Mouse (Mus musculus): ENCODE data around the gene Gm11042. TPM values are rescaled to one million over a fixed set of nuclear protein-coding genes. Genes with fewer than 3 reads are reported as not detected.

Gm11042 gene
- total RNA-seq (2021), result not detected

GRCm38 (mm10) chr12:74316344-74316973 is at the start of gene Gm11042:
TSS of gene Gm11042 (minus strand) at chr12:74316394.
- no peak for DNase-seq (ENCODE audit: low spot score in 2 of 2)
- intact Hi-C loops (cut with DNase I), result loop anchor here (5.0 kb wide), 1 partner anchor 609 kb away; no protein-coding TSS in a partner anchor

- intact Hi-C loops (cut with DNase I), result no loop called here
- DNase-seq (ENCODE audit: low spot score in 2 of 2), result no peak
Measured at GRCm38 (mm10) chr12:74364477-74364876, 48.3 kb upstream of the Gm11042 start.

DNA sequence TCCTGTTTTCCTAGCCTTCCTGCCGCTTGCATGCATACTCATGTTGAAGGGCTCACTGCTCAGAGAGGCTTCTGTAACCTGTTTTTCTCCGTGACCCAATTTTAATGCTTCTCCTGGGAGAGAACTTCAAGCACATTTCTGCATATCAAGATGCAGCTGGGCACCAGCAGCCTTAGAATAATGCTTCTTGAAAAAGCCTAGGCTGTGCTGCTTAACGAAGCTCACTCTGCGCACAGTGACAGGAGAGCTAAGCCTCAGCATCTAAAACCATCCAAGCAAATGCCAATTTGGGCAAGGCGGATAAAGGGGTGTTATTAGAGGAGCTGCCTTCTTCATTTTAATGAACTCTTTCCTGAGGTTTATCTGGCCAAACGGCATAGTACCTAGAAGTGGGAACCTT is 46.9 kb upstream of the Gm11042 start:
- DNase-seq (ENCODE audit: low spot score in 2 of 2), result peak; percentile 20 to 24
- intact Hi-C loops (cut with DNase I), result no loop called here

- intact Hi-C loops (cut with DNase I), result no loop called here
- no peak for DNase-seq (ENCODE audit: low spot score in 2 of 2)
Measured at GRCm38 (mm10) chr12:74362453-74362852, 46.3 kb upstream of the Gm11042 start.

DNA sequence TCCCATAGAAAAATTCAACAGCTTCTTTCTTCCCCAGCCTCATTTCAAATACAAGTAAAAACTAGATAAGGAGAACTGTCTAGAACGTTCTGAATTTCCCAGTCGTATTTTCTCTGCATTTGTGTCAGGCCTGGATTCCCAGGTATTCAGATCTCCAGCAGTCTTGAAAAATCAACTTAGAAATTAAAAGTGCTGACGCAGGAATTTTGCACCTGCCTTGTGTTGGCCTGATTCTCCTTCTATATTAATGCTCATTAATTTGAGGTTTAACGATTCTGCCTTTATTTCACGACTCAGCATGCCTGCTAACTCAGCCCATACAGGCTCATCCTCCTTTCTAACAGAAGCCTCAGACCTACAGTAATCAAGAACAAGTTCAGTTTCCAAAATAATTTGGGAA is 43.6 kb upstream of the Gm11042 start:
- no peak for DNase-seq (ENCODE audit: low spot score in 2 of 2)
- intact Hi-C loops (cut with DNase I), result no loop called here

GRCm38 (mm10) chr12:74357806-74358205 is 41.6 kb upstream of the Gm11042 start:
- no peak for DNase-seq (ENCODE audit: low spot score in 2 of 2)
- intact Hi-C loops (cut with DNase I), result no loop called here

- DNase-seq (ENCODE audit: low spot score in 2 of 2), result no peak
- intact Hi-C loops (cut with DNase I), result no loop called here
Measured at GRCm38 (mm10) chr12:74342720-74343119, 26.5 kb upstream of the Gm11042 start.

DNA sequence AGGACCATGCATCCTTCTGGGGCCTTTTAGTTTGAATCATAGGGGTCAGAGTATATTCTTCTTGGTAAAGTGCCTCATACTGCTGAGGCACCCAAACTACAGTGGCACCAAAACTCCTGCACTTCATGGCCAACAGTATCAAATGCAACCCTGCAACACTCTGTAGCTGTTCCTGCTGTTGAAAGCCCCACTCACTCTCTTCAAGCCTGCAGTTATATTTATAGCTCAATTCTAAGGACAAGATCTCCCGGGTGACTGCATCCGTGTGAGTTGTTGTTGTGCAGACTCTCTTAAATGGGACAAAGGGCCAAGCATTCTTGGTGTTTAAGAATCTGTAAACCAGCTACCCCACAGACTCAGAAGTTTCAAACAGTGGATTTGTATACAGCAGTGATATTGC is 23.9 kb upstream of the Gm11042 start:
- intact Hi-C loops (cut with DNase I), result no loop called here
- no peak for DNase-seq (ENCODE audit: low spot score in 2 of 2)

DNA sequence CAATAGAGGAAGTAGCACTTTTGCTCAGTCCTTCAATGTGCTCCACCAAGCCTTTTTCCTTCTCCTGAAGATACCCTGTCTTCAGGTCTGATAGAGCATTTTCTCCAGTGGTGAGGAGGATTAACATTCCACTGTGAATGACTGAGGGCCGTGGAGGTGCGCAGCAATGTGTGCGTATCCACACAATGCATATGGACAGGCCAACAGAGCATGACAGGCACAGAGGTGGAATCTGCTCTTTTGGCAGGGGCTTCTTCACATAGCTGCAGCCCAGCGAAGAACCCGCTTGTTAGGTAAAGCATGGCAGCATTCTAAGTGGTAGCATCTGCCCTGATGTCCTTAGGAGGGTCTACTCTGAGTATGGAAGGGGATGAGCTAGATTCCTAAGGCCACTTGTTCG is 17.5 kb upstream of the Gm11042 start:
- intact Hi-C loops (cut with DNase I), result loop anchor here (10.0 kb wide), 1 partner anchor 621 kb away; no protein-coding TSS in a partner anchor
- no peak for DNase-seq (ENCODE audit: low spot score in 2 of 2)

- peak; percentile 73 for DNase-seq (ENCODE audit: low spot score in 2 of 2)
- intact Hi-C loops (cut with DNase I), result loop anchor here (10.0 kb wide), 1 partner anchor 622 kb away; no protein-coding TSS in a partner anchor
Measured at GRCm38 (mm10) chr12:74333016-74333415, 16.8 kb upstream of the Gm11042 start.

DNA sequence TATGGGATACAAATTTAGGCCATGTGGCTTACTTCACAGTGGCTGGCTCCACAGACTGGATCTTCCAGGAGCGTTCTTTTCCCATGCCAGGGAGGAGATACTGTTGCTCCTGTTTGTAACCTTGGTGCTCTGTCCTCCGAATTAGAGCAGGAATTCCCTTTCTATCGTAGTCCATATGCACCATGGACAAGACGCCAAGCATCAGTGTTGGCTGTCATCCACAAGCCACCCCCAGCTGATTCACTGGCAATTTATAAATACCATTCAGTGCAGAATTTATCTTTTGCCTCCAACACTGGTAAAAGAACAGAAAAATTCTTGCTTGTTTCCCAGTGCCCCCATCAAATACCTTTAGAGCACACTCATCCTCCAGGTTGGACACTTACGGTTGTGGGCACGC is 13.6 kb upstream of the Gm11042 start:
- peak in 1 of 2 experiments; percentile 28 for DNase-seq (ENCODE audit: low spot score in 2 of 2)
- intact Hi-C loops (cut with DNase I), result loop anchor here (5.0 to 10.0 kb wide), 3 partner anchors 625 to 1325 kb away; partner anchors contain the start of gene Kcnh5

GRCm38 (mm10) chr12:74326644-74327043 is 10.4 kb upstream of the Gm11042 start:
- intact Hi-C loops (cut with DNase I), result loop anchor here (5.0 to 10.0 kb wide), 2 partner anchors 851 to 1328 kb away; partner anchors contain the start of gene Kcnh5
- DNase-seq (ENCODE audit: low spot score in 2 of 2), result no peak

DNA sequence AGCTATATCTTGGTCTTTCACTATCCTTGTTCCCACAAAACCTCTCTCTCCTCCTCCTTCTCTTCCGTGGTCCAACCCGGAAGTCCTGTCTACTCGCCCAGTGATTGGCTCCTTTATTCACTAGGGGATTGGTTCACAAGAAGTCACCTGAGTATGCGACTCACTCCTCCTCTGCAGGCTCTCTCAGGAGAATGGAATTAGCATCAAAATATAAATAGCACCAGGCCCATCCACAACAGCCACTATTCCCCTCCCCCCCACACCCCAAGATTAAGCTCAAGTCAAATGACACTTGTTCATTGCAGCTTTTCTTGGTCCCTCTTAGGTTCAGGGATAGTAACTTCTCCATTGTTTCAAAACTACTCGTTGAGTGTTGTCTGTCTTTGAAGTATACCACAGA is 5.8 kb upstream of the Gm11042 start:
- intact Hi-C loops (cut with DNase I), result loop anchor here (5.0 to 10.0 kb wide), 2 partner anchors 1065 to 1333 kb away; no protein-coding TSS in a partner anchor
- DNase-seq (ENCODE audit: low spot score in 2 of 2), result no peak

- intact Hi-C loops (cut with DNase I), result loop anchor here (5.0 to 10.0 kb wide), 2 partner anchors 1067 to 1334 kb away; no protein-coding TSS in a partner anchor
- DNase-seq (ENCODE audit: low spot score in 2 of 2), result peak; percentile 64 to 65
Measured at GRCm38 (mm10) chr12:74320318-74320717, 4.1 kb upstream of the Gm11042 start.

DNA sequence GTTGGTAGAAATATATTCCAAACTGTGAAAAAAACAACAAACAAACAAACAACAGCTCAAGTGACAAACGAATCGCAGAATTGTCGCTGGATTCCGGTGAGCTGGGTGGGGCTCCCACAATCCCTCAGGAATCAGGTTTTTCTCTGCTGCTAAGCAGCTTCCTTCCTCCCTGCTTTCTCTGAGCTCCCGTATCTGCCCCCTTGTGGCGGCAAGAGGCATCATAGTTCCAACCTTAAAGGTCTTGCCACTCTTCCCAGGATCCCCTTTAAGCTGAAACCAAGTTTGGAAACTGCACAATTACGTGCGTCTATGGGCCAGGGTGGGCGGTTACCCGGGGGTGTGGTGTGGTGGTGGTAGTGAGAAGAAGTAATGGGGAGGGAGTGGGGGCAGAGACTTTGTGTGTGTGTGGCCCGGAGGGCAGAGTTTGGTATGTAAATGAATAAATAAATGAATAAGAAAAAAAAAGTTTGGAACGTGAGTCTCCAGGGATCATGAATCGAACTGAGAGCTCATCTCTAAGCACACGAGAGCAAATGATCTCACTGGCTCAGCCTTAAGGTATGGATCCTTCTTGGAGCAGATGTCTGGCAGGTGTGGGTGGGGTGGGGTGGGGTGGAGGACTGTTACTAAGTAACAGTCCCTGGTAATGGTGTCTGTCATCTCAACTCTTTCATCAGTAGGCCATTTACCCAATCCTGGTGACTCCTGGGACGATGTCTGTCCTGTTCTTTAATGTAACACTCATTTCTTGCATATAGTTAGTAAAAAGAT is 980 bp upstream of the Gm11042 start:
- DNase-seq (ENCODE audit: low spot score in 2 of 2), result peak; percentile 76 to 77
- intact Hi-C loops (cut with DNase I), result loop anchor here (5.0 kb wide), 1 partner anchor 610 kb away; no protein-coding TSS in a partner anchor

- intact Hi-C loops (cut with DNase I), result loop anchor here (5.0 kb wide), 1 partner anchor 608 kb away; no protein-coding TSS in a partner anchor
Measured at GRCm38 (mm10) chr12:74315221-74315620, 973 bp downstream of the Gm11042 start.

DNA sequence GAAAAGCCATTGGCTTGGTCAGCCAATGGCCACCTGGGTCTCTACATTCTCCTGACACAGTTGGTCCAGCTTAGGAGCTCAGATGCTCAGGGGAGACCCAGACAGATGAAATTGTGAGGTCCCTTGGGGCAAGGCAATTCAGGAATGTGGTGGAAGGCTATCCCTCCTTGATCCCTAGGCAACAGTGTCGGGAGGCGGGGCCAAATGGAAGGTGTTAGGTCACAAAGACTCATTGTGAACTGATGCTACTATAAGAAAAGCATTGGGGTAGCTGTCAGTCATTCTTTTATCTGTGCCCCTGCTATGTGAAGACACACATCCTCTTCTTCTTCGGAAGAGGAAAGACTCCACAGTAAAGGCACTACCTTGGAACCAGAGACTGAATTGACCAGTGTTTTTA is 3.6 kb downstream of the Gm11042 start:
- intact Hi-C loops (cut with DNase I), result no loop called here

More at GRCm38 (mm10) chr12:74315221-74315620, 973 bp downstream of the Gm11042 start:
- DNase-seq (ENCODE audit: low spot score in 2 of 2), result no peak

GRCm38 (mm10) chr12:74303418-74304294 is 12.5 kb downstream of the Gm11042 start:
- no peak for DNase-seq (ENCODE audit: low spot score in 2 of 2)
- intact Hi-C loops (cut with DNase I), result no loop called here

More for the DNA sequence above, 3.6 kb downstream of the Gm11042 start:
- DNase-seq (ENCODE audit: low spot score in 2 of 2), result no peak

DNA sequence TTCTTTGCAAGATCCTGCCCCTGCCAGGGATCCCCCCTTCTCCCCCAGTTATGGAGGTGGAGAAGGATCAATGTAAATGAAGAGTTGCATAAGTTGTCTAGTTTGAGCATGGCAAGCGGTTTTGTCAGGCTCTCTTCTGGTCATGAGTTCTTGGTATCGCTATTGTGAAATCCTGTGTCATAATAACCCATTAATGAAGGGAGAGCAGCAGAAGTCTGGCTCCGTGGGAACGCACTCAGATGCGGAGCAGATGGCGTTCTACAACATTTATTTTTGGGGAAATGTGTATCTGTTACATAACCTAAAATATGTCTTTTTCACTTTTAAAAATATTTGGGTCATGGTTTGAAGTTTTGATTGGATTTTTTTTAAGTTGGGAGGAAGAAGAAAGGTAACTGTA is 14.6 kb downstream of the Gm11042 start:
- no peak for DNase-seq (ENCODE audit: low spot score in 2 of 2)
- intact Hi-C loops (cut with DNase I), result no loop called here
